Mouse (Mus musculus) gastrocnemius, postnatal 25 days (tissue): Measurements from ENCODE around the gene Pagr1b. TPM values are rescaled to one million over a fixed set of nuclear protein-coding genes. Genes with fewer than 3 reads are reported as not detected.

Experiments used
- DNase-seq: peaks from one replicate; pipeline ENCODE4 v3.0.0; 2022
- total RNA-seq, 2 experiments: library from RNA; stranded (reverse); gene quantifications; 1 replicate in 1 of 2; 2 replicates in 1 of 2; pipeline ENCODE4 v1.2.3; 2021

Gene Pagr1b
- total RNA-seq, 2 experiments from 2014 or later, result not detected

- no peak for DNase-seq
Measured at GRCm38 (mm10) chr7:127019306-127019960, 3.1 kb upstream of the Pagr1b start.

- DNase-seq, result no peak
Measured at GRCm38 (mm10) chr7:127018416-127019305, 2.4 kb upstream of the Pagr1b start.

GRCm38 (mm10) chr7:127017950-127018345 is 1.7 kb upstream of the Pagr1b start:
- no peak for DNase-seq

- DNase-seq, result peak; percentile 95
Measured at GRCm38 (mm10) chr7:127016971-127017949, 976 bp upstream of the Pagr1b start, which contains the start of gene Pagr1a. Gene Pagr1a (minus strand): TSS chr7:127017352.

DNA sequence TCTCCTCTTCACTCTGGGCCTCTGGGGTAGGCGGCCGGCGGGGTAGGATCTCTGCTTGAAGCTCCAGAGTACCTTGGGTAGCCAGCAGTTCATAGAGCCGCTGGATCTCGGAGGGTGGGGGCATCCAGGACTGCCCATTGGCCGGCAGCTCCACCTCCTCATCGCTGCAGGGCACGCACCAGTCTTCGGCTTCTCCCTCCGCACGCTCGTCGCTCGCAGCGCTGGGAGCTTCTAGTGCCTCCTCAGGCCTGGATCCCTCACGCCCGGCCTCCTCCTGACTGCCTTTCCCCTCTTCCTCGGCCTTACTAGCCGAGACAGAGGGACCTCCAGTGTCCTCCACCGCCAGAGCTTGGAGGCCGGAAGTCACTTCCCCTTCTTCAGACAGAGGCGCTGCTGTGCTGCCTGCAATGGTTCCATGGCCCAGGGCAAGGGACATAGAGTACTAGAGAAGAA is 228 bp upstream of the Pagr1b start:
- DNase-seq, result peak; percentile 60

DNA sequence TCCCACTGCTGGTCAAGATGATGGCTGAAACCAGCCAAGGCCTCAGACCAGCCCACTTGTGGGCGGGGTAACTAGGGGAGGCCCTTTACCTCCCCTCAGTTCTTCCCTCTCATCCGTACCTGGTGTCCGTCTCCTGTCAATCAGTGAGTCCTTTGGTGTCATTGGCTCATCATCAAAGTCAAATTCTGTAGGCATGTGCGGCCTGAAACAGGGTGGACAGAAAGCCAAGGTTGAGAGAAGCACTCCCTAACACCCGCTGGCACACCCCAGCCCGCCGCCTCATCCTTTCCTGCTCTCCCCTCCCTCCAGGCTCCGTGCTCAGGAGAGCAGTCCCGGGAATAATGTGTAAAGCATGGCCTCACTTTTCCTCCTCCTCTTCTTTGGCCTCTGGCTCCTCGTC is 203 bp downstream of the Pagr1b start:
- no peak for DNase-seq

DNA sequence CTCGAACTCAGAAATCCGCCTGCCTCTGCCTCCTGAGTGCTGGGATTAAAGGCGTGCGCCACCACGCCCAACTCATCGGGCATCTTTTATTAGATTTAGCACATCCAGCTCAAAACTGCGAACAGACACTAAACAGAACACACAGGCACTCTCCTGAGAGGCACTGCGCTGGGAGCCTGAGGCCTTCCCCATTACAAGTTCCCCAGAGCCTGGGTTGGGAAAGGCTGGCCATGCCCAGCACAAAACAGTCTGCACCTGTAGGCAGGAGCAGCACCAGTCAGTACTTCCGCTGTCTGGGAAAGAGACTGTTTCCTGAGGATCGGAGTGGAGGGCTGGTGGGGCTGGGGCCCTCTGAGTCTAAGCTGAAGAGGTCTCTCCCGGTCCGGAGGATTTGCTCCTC is 1.3 kb downstream of the Pagr1b start:
- no peak for DNase-seq

GRCm38 (mm10) chr7:127014320-127014719 is 2.0 kb downstream of the Pagr1b start, which contains the start of gene Mvp:
Gene Mvp (minus strand): TSS chr7:127014621.
- DNase-seq, result peak; percentile 72

GRCm38 (mm10) chr7:127013385-127013784 is 2.9 kb downstream of the Pagr1b start:
- no peak for DNase-seq

DNA sequence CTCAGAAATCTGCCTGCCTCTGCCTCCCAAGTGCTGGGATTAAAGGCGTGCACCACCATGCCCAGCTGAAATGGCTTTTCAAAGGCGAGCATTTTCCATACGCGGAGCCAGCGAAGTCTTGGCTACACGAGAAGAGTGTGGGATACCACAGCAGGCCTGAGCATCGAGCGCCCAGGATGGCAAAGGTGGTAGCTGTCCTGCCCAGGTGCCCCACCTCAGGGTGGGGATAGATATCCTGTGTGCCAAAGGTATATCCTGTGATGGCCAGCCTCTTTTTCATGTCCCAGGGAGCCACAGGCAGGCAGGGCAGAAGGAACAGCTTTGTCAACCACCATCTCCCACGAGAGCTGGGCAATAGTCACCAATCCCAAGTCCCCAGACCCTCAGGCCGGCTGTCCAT is 3.4 kb downstream of the Pagr1b start:
- DNase-seq, result no peak

GRCm38 (mm10) chr7:127012374-127012773 is 3.9 kb downstream of the Pagr1b start:
- DNase-seq, result no peak

DNA sequence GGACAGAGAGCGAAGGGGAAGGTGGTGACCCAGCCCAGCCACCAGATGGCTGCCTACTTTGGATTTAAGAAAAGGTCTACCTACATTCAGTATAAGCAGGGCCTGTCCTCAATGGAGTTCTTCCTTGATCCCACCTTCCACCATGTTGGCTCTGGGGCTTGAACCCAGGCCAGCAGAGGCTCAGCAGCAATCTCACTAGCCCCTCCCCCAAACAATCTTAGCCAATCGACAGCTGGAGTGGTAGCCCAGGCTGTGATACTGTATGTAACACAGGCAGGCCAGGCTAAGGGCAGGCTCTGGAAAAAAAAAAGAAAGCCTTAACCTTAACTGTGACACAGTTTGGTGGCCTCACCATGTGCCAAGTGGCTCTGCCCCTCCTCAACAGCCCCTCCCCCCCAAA is 4.6 kb downstream of the Pagr1b start:
- no peak for DNase-seq

- no peak for DNase-seq
Measured at GRCm38 (mm10) chr7:127011051-127011450, 5.2 kb downstream of the Pagr1b start.

- no peak for DNase-seq
Measured at GRCm38 (mm10) chr7:127009307-127010085, 6.8 kb downstream of the Pagr1b start.

DNA sequence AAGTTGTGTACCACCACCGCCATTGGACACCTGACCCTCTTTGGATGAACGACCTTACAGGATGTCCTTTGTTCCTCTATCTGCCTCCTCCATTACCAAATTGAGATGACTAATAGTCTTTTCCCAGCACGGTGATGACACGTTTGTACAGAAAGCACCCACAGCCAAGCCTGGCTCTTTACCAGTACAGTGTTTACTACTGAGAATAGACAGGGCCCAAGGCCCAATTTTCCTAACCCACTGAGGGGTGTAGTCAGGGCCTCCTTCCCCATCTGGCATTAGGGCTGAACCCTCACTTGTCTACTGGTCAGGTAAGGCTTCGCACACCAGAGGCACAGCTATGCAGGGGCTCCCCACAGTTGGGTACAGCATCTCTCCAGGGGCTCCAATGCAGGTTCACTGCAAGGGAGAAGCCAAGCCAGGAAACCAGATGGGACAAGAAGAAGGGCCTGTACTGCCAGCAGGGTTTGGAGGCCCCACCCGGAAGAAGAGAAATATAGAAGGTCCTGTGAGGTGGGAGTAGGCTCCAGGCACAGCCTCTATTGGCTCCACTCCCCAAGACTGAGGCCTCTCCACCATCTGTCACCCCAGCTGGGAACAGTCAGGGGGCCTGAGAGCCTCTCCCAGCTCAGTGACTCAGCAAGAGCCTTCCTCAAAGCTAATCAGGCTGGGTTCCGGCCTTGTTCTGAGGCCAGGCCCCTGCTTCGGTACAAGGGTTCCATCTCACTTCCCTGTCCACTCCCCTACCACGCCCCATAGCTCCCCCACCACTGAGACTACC is 7.9 kb downstream of the Pagr1b start:
- peak; percentile 79 for DNase-seq

DNA sequence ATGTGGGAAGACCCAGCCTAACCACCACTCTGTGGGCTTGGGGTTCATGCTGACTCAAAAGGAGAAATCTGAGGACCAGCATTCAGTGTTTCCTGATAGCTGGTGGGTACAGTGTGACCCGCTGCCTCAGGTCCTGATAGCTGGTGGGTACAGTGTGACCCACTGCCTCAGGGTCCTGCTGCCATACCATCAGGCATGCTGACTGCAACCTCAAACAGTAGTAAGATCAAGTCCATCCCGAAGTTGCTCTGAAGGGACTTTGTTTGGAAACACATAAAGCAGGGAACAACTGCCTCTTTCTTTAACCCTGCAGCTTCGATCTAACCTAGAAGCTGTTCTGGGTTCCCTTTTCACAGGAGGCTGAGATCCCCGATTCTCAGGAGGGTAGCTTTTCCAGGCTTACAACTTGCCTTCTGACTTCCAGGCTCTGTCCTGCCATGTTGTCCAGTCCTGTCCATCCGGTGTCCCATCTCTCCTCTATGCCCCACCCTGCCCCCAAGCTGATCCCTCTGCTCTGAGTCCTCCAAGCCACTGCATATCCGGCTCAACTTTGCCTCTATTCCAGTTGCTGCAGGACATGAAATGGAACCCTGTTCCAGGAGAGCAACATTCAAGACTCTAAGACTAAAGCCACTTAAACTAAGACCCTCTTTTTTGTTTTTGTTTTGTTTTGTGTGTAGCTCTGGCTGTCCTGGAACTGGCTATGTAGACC is 8.8 kb downstream of the Pagr1b start:
- no peak for DNase-seq

DNA sequence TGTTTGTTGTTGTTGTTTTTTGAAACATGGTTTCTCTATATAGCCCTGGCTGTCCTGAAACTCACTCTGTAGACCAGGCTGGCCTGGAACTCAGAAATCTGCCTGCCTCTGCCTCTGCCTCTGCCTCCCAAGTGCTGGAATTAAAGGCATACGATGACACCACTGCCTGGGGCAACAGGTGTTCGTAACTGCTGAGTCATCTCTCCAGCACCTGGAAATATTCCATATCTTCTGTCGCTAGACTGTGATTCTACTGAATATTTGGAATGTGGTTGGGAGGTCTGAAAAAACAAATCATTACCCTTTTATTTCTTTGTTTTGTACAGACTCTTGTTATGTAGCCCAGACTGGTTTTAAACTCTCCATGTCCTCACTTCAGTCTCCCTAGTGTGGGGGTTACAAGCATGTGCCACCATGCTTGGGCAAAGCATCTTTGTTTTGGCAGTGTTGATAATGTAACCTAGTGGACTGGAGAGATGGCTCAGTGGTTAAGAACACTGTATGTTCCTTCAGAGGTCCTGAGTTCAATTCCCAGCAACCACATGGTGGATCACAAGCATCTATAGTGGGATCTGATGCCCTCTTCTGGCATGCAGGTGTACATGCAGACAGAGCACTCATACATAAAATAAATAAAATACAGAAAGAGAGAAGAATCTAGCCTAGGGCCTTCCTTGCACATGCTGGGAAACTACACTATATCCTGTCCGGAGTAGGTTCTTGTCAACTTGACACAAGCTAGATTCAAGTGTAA is 12.0 kb downstream of the Pagr1b start:
- no peak for DNase-seq

DNA sequence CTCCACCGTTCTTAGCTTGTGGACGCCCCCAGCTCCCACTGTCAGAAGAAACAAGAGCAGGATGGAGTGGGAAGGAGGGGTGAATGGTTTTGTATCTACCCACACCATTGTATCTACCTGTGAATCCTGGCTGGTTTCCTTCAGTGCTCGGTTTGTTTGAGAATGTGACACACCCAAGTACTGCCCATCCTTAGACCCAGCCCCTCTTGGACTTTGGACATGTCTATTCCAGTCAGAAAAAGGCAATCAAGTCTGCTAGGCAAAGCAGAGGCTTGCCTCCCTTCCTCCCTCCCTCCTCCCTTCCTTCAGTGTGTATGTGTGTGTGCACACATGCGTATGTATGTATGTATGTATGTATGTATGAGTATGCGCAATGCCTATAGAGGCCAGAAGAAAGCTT is 12.7 kb downstream of the Pagr1b start:
- DNase-seq, result no peak

DNA sequence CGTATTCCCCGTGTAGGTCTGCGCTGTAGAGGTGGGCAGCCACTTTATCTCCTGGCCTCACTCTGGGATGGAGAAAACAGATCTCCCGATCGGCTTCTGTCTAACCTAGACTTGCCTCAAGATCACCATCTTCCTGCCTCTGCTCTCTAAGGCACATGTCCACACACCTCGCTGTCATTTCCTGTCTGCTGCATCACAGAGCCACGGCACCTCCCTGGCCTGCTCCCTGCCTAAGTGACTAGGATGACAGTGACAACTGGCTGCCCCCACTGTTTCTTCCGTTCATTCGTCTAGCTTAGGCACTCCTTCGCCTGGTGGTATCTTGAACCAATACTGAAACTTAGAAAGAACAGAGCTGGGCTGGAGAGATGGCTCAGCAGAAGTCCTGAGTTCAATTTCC is 16.7 kb downstream of the Pagr1b start:
- DNase-seq, result no peak
